Mouse (Mus musculus) layer of hippocampus, postnatal 25 days (tissue): Measurements from ENCODE around the gene Ifitm1. TPM values are rescaled to one million over a fixed set of nuclear protein-coding genes. Genes with fewer than 3 reads are reported as not detected.
"Not testable (repeated sequence)": the region's sequence is repeated elsewhere in the genome, so short reads cannot be mapped to it uniquely, and the experiment has no call there.

Experiments
- DNase-seq, 2 experiments: peaks; one replicate each; pipeline ENCODE4 v3.0.0; 2022; ENCODE audit warnings: mixed read lengths in 2 of 2, low spot score in 1 of 2; ENCODE audit errors: extremely low spot score in 1 of 2
- total RNA-seq, 2 experiments: library from RNA; stranded (reverse); gene quantifications; 2 replicates each; pipeline ENCODE4 v1.2.3; 2021

Gene Ifitm1
- total RNA-seq, 2 experiments from 2014 or later = 1.3 to 1.5 TPM

DNA sequence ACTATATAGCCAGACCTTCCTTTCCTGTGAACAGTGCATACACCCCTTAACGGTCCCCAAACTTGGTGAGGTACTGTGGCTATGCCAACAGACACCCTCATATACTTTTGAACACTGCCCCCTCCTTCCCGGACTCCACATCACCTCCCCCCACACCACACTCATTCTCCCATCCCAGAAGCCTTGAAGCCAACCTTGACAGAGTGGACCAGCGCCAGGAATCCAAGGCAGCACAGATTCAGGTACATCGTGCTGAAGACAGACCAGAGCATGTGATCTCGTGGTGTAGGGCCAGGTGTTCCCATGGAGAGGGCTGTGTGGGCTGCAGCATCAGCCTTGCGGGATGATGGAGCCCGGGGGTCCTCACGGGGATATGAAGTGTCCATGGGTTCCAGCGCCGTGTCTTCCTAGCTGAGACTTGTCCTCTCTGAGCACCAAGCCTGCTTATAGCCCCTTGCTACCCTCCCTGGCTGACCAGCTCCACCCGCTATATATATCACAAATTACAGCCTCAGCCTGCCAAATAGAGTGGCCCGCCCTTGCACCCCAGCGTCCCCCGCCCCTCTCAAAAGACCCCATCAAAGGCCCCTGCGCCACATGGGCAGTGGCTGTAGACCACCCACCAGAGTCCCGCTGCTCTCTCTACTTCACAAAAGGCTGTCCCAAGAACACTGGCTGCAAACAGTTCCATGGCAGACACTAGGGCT lies 17.0 kb upstream of the Ifitm1 start, which contains the start of gene Ifitm5:
Gene Ifitm5, minus strand, starts transcription at position 468 of the 707 bp plus-strand sequence.
- DNase-seq = no peak

DNA sequence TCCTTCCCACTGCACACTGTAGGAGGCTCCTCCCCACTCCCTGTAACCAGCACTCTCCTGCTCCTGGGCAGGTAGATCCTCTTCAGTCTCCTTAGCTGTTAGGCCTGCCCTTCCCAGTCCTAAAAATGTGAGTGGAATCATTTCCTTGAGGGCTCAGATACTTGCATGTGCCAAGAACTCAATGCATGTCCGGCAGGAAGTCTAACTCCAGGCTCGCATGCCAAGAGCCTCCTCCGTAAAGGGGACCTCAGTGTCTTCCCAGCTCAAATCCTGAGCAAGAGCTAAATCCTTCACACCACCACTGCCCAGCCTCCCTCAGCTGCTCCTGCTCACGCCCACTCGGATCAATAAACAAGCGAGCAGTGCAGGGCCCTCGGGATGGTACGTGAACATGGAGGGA lies 16.0 kb upstream of the Ifitm1 start:
- no peak for DNase-seq

DNA sequence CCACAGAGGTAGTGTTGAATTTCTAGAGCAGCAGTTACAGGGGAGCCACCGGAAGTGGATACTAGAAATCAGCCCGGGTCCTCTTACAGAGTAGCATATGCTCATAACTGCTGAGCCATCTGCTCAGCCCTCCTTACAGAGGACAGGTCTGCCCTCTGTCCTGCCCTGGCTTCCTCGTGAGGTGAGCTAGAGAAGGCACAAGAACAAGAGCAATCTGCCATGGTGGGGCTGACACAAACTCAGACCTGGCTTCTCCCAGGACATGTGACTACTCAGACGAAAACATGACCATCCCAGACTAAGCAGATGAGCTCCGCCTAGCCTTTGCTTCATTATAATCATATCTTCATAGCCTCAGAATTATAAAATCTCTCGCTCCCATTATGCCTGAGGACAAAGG lies 15.3 kb upstream of the Ifitm1 start:
- no peak for DNase-seq

DNA sequence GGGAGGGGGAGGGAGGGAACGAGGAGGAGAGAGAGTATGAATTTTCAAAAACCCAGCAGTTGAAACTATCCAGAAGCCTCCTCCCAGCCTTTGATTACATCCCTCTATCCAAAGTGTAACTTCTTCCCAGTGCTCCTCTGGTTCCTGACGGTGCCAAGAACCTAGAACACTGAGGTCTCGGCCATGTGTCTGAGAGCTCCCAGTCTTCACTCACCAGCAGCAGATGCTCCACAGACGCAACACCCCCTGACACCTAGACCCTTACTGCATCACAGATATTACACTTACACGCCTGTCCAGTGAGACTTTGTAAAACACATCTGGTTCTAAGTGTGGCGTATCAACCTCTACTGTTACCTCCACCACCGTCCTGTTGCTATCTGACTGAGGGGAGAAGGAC lies 14.6 kb upstream of the Ifitm1 start:
- no peak for DNase-seq

- no peak for DNase-seq
These were observed 13.9 kb upstream of the Ifitm1 start for GRCm38 (mm10) chr7:140953133-140953532.

DNA sequence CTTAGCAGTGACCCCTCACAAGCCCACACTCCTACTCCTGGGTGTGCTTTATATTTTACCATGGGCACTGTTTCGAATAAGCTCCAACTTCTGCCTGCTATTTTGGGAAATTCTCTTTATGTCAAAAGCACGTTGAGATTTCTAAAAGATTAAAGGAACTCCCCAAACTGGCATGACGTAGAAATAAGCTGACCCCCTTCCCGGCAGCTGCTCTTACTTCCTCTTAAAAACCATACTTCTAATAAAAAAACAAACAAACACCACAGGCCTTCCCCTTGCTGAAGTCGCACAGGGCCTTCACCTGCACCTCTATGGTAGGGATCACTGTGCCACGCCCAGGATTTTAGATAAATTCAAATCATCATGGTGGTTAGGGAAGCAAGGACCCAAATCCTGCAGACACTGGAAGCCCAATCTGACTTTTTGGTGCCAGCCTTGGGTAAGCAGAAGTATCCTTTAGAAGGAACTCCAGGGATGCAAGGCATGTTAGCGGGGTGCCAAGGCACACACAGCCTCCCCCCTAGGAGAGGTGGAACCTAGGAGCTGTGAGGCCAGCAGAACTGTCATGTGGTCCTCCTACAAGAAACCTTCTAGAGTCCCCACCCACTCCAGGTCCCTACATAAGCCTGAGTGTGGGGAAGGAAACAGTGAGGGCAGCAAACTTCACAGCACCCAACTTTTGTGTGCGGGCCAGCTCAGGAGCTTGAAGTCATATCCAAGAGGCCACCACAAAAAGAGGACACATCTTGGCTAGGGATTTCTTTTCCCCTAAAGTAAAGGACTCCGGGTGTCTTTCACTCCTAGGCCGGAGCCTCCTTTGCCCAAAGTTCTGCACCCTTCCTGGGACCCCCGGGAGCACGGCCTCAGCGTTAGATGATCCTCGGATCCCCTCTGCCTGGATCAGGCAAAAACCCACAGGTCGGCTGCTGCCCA lies 13.0 kb upstream of the Ifitm1 start:
- no peak for DNase-seq

DNA sequence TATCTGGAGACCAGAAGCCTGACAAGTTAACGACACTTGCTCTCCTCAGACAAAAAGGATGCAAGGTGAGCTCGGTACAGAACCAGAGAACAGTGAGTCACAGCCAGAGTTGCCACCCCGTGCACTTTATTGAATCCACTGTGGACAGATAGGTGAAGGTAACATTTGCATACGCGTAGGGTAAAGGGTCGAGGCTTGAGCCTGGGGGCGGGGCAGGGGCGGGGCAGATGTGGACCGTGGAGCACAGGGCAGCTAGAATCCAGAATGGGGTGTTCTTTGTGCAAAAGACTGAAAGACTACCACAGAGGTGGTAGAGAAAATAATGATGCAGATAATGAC lies 12.3 kb upstream of the Ifitm1 start:
- DNase-seq = no peak

DNA sequence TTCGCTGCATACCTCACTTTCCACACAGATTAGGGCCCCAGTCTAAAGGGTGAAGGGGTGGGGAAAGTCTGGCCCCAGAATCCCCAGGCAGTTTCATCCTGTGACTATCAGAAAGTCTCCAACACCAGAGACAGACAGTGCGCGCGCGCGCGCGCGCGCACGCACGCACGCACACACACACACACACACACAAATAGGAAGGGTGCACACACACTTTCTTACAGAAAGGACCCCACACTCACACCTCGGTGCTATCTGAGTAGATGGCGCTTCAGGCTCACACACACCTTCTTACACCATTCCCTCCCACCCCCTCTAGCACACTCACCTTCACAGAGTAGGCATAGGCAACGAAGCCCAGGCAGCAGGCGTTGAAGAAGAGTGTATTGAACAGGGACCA lies 11.7 kb upstream of the Ifitm1 start:
- DNase-seq = no peak

DNA sequence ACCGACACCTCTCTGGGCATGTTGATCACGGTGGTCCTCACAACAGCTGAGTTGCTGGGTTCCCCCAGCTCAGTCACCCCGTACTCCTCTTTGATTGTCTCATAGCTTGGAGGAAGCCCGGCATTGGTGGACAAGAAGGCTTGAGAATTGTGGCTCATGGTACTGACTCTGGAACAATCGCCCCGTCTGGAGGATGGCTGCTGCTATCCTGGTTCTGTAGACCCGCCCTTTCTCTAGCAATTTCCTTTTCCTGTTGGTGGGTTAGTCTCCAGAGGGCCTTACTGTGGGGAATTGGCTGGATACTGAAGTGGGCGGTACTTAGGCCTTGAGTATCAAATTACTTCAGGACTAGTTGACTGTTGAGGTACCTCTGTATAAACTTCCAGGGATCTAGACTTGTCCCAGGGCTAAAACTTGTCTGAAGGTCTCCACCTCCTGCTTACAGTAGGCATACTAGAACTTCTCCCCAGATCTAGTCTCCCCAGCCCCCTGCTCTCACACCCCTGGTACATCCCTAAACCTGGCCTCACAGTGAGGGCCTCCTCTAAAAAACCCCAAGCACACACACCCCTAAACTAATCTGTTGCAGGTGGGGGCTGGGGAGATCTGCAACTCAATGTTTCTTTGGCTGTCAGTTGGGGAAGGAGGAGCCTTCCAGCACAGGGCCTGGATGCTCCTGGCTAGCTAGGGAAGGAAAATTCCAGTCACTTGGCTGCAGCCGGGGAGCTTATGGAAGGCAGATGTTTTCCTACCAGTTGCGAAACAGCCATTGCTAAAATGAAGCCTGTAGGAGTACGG lies 11.1 kb upstream of the Ifitm1 start, which contains the start of the genes Gm45717 and Ifitm2:
Gene Gm45717, minus strand, starts transcription at position 180 of the 798 bp plus-strand sequence.
Gene Ifitm2, minus strand, starts transcription at position 230 of the 798 bp plus-strand sequence.
- DNase-seq = no peak

- DNase-seq = no peak
These were observed 10.5 kb upstream of the Ifitm1 start for GRCm38 (mm10) chr7:140956556-140956869.

DNA sequence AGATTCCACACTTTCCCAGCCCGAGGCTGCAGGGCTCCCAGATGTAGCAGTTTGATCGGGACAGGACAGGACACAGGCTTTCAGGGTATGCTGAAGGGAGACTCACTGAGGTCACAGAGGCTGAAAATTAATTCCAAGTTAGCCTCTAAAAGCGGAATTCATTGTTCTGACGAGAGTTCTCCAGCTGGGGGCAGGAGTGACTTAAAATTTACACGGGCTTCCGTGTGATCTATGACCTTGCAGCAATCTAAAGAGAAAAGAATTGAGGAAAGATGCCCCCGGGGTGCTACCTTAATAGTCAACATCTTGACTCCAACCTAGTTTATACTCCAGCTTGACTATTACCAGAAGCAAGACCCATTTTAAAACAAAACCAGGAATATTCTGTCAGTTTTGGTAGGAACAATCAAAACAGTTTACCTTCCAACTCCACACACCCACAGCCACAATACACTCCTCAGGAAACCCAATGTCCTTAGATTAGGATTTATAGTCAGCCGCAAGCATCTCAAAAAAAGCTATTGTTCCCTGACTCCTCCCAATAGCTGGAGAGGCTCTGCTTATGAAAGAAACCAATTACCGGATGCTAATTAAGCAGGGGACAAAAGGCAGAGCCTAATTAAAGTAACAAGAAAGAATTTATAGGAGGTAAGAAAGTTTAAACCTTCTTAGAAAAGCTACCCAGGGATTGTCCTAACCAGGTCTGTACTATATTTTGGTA lies 7.7 kb upstream of the Ifitm1 start:
- peak in 1 of 2 experiments; percentile 50 for DNase-seq

GRCm38 (mm10) chr7:140960026-140960425 lies 7.0 kb upstream of the Ifitm1 start:
- DNase-seq = no peak

GRCm38 (mm10) chr7:140961416-140961815 lies 5.6 kb upstream of the Ifitm1 start:
- DNase-seq = no peak

GRCm38 (mm10) chr7:140962733-140963132 lies 4.3 kb upstream of the Ifitm1 start:
- DNase-seq = no peak

GRCm38 (mm10) chr7:140967862-140968591 lies 1.0 kb downstream of the Ifitm1 start:
- DNase-seq = no peak

DNA sequence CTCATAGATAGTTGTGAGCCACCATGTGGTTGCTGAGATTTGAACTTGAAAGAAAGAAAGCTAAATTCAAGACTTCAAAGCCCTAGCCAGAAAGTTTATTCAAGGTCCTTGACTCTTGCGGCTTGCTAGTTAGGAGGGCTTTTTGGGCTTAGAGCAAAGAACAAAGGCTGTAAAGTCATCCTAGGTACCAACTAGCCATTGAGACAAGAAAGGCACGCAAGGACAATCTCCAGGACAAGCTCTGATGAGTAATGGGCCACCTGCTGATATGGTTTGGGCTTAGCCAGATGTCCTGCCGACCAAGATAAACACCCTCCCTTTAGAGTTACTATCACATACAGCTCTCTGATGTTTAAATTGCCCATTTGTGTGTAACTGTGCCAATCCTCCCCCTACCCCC lies 1.7 kb downstream of the Ifitm1 start:
- DNase-seq = not testable (repeated sequence)

GRCm38 (mm10) chr7:140970931-140971330 lies 3.9 kb downstream of the Ifitm1 start:
- DNase-seq = no peak

GRCm38 (mm10) chr7:140971479-140972171 lies 4.6 kb downstream of the Ifitm1 start:
- DNase-seq = no peak
